Mouse (Mus musculus): ENCODE measurements around the gene Gm28051. TPM values are rescaled to one million over a fixed set of nuclear protein-coding genes. Genes with fewer than 3 reads are reported as not detected.
A peak's percentile ranks its signal among the peaks of the same experiment; 100 is the strongest.

The Gm28051 gene
- total and polyA plus RNA-seq, 3 experiments: not detected

GRCm38 (mm10) chr12:102729855-102730797, 27.4 kb downstream of the Gm28051 start (continued):
- no peak for TF ChIP-seq GATA1 (IDR thresholded peaks at IDR 0.05; ENCODE audit: low read depth, low read length)
- no peak for TF ChIP-seq E2F4 (IDR thresholded peaks at IDR 0.05; ENCODE audit: borderline replicate concordance, low read depth, low read length)
- TF ChIP-seq USF1 (IDR thresholded peaks at IDR 0.05; ENCODE audit: low read depth, low read length): no peak
- TF ChIP-seq NELFE (IDR thresholded peaks at IDR 0.05; ENCODE audit: low read depth, low read length): peak; percentile 51
- TF ChIP-seq NRF1 (IDR thresholded peaks at IDR 0.05; ENCODE audit: insufficient read depth, low read depth, low read length, poor library complexity, severe bottlenecking): no peak
- TF ChIP-seq POLR2A (IDR thresholded peaks at IDR 0.05; ENCODE audit: control insufficient read depth in 1 of 2, insufficient read depth in 1 of 2, low read depth in 1 of 2, low read length in 2 of 2, poor library complexity in 1 of 2): peak; percentile 46 to 66; a peak in 3 of 4 replicates
- no peak for TF ChIP-seq JUND (IDR thresholded peaks at IDR 0.05; ENCODE audit: low read depth, low read length)
- TF ChIP-seq MXI1 (IDR thresholded peaks at IDR 0.05; ENCODE audit: low read depth, low read length): peak; percentile 35; the same call in 1 of the 2 replicates
- no peak for TF ChIP-seq CHD1 (IDR thresholded peaks at IDR 0.05; ENCODE audit: low read depth, low read length)
- TF ChIP-seq ELF1 (IDR thresholded peaks at IDR 0.05; ENCODE audit: low read depth, low read length): peak; percentile 84
- no peak for TF ChIP-seq ETS1 (IDR thresholded peaks at IDR 0.05; ENCODE audit: low read depth, low read length)
- no peak for TF ChIP-seq TAL1 (IDR thresholded peaks at IDR 0.05; ENCODE audit: low read length)
- no peak for TF ChIP-seq POLR2AphosphoS2 (IDR thresholded peaks at IDR 0.05; ENCODE audit: low read length)
- TF ChIP-seq ZC3H11A (IDR thresholded peaks at IDR 0.05; ENCODE audit: low read depth, low read length): no peak
- peak; percentile 72 for TF ChIP-seq CHD2 (IDR thresholded peaks at IDR 0.05; ENCODE audit: low read length)
- TF ChIP-seq POLR2AphosphoS5 (IDR thresholded peaks at IDR 0.05; ENCODE audit: borderline replicate concordance, low read depth, low read length): no peak
- TF ChIP-seq USF2 (IDR thresholded peaks at IDR 0.05; ENCODE audit: borderline replicate concordance in 1 of 2, insufficient read depth in 1 of 2, low read depth in 1 of 2, low read length in 2 of 2): no peak

GRCm38 (mm10) chr12:102725761-102726175, 31.8 kb downstream of the Gm28051 start:
- Histone ChIP-seq H3K4me1 (ENCODE audit: control insufficient read depth in 1 of 2, insufficient read depth in 2 of 2, low read length in 2 of 2) (peaks cover 0 to 26% of the 10 kb centered on the region in 2 experiments; a peak in 2 of 4 replicates), H3K9ac (ENCODE audit: control insufficient read depth, low read depth, low read length, poor library complexity, severe bottlenecking) (no peak overlapping the region), H3K27me3 (ENCODE audit: control insufficient read depth in 1 of 2, insufficient read depth in 2 of 2, low read length in 2 of 2) (no peaks in the 10 kb centered on the region), H3K4me3 (ENCODE audit: control insufficient read depth in 1 of 2, insufficient read depth in 1 of 2, low read depth in 2 of 2, low read length in 2 of 2) (no peak overlapping the region), H3K9me3 (replicated peaks; ENCODE audit: insufficient read depth, low read length) (no peaks in the 10 kb centered on the region), H3K36me3 (ENCODE audit: control insufficient read depth in 1 of 2, insufficient read depth in 2 of 2, low read length in 2 of 2) (peaks cover 0 to 11% of the 10 kb centered on the region in 2 experiments; a peak in 2 of 4 replicates), H3K79me2 (ENCODE audit: control insufficient read depth, insufficient read depth, low read length, poor library complexity) (no peaks in the 10 kb centered on the region), H3K27ac (ENCODE audit: control insufficient read depth, low read depth, low read length) (no peak overlapping the region)
- peak; percentile 56 for DNase-seq (ENCODE audit: low read depth, low spot score)
- no peak for TF ChIP-seq MYC (IDR thresholded peaks at IDR 0.05; ENCODE audit: low read depth, low read length)
- no peak for TF ChIP-seq MAFK (IDR thresholded peaks at IDR 0.05; ENCODE audit: borderline replicate concordance, low read depth, low read length)
- TF ChIP-seq SIN3A (IDR thresholded peaks at IDR 0.05; ENCODE audit: low read length): no peak
- no peak for TF ChIP-seq ELF1 (IDR thresholded peaks at IDR 0.05; ENCODE audit: low read depth, low read length)
- TF ChIP-seq ZNF384 (IDR thresholded peaks at IDR 0.05; ENCODE audit: low read depth, low read length): no peak
- no peak for TF ChIP-seq ZC3H11A (IDR thresholded peaks at IDR 0.05; ENCODE audit: low read depth, low read length)
